Mouse (Mus musculus): ENCODE data around the gene Mob3b.

The Mob3b gene

DNA sequence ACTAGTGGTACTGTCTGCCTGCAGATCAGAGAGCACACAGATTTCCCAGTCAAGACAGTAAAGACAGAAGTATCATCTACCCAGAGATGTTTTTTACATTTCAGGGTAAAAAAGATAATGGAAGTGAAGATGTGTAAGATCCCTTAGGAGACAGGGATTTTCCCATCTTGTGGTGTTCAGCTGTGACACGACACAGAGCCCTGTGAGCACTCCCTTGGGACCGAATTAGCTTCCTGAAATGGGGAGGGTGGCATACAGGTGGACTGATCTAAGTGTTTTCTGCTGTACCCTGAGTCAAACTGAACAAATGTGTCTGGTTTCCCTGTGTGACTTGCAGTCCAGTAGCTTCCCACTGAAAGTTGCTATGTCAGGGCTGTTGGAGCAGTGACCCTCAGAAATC is 42.3 kb downstream of the Mob3b start:
- WGBS: 89% methylated on average over 2 of the region's 2 CpGs

GRCm38 (mm10) chr4:35113516-35114248 is 43.6 kb downstream of the Mob3b start:
- WGBS: 76% methylated on average over 13 of the region's 13 CpGs

DNA sequence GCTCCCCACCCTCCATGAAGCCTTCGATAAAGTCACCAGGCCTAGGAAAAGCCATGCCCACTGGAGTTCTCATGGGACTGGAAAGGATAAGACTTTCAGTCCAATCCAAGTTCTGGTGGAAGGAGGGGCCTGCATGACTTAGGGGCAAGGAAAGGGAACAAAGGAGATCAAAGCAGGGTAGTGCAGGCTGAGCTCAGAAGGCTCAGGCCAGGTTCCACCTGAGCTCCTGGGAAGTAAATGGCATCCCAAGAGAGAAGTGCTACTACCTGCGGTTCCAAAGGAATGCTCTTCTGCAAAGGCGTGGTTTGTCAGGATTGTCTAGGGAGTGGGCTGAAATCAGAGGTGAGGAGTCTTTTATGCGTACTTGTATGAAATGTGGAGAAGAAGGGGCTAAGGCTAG is 44.8 kb downstream of the Mob3b start:
- 90% methylated on average over 4 of the region's 4 CpGs for WGBS

DNA sequence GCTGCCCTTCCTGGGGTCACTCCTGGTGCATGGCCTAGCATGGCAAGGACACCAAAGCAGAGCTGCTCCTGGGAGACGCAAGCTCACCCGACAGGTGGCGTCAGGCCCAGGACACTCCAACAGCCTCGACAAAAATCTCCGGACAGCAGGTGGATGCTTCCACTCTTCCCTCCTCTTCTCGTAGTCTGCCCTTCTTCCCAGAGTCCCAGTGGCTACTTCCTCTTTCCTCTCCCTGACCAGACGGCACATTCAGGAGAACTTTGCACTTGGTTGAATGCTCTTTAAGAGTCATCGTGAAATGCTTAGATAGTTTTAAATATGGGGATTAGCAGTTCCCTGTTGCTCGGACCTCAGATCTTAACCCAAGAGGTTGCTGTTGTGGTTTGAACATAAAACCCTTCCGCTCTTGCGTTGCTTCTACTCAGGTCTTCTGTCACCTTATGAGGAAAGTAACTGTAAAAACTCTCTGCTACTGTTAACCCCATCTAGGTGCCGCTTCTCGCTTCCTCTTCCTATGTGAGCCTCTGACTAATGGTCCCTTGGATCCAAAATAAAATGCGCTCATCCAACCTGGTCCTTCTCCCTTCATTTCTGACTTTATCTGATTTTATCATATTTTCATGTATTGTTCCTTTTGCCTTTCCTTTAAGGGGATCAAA is 52.0 kb downstream of the Mob3b start:
- 85% methylated on average over 14 of the region's 14 CpGs for WGBS

DNA sequence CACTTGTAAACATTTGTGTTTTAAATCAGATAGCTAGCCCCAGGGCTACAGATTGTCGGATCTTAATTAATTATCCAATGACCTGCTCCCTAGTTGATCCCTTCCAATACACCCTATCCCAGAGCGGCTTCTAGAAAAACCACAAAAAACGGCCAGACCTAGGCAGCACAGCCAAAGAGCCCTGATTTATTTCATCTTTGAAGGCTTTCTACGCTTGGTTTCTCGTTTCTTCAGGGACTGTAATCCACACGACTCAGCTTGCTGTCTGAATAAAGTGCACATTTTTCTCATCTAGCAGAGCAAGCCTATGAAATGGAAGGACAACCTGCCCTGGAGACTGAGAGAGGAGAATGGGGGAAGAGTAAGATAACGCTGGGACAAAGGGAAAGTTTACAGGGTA is 56.1 kb downstream of the Mob3b start:
- 83% methylated on average over 7 of the region's 7 CpGs for WGBS

DNA sequence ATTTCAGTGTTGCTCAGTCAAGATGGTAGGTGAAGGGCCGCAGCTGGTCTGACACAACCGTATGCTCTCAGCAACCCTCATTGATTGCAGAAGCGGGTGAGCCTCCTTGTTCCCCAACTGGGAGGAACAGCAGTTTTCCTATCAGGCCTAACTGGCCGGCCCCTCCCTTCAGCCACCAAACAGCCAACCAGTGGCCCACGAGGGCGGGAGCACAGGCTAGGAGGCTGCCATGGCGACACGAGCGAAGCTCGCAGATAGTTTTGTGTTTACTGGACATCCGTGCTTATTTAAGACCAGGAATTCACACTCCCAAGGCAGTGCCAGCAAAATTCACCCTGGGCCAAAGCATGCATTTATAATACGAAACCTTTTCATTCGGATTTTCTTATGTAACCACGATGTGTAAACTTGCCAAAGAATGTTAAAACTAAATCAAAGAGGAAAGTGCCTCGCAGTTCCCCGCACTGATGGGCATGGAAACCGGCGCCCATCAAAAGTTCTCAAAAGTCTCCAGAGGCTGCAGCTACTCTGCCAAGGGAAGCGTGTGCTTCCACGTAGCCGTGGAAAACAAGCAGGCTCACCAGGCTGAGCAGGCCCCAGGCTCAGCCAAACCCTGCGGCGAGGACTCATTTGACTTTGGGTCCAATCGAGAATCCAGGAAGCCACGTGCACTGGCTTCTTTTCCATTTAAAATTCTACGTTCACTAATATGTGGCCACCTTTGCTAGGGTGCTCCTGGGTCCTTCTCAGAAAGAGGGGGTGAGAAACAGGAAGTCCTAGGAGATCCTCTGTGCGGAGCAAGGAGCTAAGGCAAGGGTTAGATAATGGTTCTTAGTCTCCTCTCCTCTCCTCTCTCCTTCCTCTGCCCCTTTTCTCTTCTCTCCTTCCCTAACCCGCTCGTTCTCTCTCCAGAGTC is 57.2 kb downstream of the Mob3b start:
- WGBS: 16% methylated on average over 29 of the region's 29 CpGs

DNA sequence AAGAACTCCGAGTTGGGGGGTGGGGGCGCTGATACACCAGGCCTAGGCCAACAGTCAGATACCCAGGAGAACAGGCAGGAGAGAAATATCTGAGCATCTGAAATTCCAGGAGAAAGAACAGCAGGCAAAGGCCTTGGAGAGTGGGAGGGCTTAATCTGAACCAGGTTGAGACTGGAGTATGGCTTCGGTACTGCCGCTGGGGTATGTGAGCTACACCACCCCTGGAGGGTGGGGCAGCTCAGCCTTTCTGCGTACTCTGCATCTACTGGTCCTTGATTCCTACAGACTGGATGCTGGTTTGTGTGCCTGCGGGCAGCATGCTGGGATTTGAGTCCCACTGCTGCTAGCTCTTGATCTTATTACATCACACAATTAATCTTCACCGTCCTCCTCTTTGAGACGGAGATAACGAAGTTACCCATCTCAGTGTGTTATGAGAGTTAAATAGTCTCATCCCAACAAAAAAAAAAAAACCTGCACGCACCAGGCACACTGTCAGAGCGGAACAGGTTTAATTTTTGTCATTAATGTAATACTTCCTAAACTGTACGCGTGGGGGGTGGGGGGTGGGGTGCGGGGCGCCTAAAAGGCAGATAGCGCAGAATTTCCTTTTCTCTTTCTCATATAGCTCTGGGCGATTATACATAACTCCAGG is 57.9 kb downstream of the Mob3b start:
- WGBS: 19% methylated on average over 17 of the region's 17 CpGs

DNA sequence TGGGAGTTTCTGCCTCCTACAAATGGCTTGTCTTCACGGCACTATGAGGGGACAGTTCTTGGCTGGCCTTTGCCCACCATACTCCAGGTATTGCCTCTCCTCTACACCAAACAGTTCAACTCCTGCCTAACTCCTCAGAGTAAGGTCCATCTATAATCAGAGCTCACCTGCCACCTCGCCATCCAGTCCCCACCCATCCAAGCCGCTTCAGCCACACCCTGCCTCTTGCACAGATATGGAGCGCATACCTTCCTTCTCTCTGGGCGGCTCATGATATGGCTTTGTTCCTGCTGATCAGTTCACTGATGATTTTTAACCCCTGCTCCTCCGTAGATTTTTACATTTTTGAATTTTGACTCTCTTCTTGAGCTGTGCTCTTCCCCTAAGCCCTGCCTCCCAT is 58.7 kb downstream of the Mob3b start:
- WGBS: 98% methylated on average over 6 of the region's 6 CpGs

DNA sequence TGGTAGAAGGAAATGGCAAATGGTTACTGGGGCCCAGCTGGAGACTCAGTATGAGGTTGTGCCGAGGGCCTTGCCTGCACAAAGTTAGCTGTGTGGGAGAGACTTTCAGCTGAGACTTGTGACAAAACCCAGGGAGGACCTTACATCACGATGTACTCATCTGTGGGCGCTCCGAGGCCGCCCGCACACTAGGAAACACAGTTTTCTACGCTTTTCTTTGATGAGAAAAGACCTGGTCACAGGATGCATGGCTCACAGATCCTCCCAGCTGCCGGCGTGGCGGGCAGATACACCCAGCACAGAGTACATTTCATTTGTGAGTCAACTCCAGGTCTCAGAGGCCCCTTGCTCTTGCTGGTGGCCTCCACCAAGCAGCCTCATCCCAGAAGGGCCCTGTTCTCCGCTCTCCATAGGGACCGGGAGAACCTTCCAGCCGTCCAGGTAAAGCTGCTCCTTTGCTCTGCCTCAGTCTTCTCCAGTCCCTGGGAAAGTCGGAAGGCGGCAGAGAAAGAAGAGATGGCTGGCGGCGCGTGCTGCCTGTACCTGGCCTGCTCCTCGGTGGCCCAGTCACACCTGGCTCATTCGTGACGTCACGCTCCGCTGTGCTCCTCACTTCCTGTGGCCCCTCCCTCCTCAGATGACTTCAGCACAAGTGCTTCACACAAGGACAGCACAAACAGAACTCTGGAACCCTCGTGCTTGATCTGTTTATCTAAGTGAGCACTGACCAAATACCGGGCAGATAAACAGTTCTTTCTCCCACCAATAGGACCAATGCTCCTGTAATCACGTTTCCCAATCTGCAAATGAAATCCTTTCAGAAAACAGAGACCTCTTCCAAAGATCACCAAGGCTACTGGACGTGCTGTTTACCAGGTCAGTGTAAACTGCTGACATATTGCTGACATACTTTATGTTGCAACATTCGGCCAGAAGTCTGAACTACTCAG is 60.8 kb downstream of the Mob3b start:
- WGBS: 76% methylated on average over 28 of the region's 28 CpGs

- 92% methylated on average over 3 of the region's 3 CpGs for WGBS
Observed at GRCm38 (mm10) chr4:35092457-35092856, 64.8 kb downstream of the Mob3b start.

GRCm38 (mm10) chr4:35091157-35091784 is 66.0 kb downstream of the Mob3b start:
- WGBS: 86% methylated on average over 13 of the region's 13 CpGs

- WGBS: 64% methylated on average over 14 of the region's 14 CpGs
Observed at GRCm38 (mm10) chr4:35089321-35090316, 67.7 kb downstream of the Mob3b start.

DNA sequence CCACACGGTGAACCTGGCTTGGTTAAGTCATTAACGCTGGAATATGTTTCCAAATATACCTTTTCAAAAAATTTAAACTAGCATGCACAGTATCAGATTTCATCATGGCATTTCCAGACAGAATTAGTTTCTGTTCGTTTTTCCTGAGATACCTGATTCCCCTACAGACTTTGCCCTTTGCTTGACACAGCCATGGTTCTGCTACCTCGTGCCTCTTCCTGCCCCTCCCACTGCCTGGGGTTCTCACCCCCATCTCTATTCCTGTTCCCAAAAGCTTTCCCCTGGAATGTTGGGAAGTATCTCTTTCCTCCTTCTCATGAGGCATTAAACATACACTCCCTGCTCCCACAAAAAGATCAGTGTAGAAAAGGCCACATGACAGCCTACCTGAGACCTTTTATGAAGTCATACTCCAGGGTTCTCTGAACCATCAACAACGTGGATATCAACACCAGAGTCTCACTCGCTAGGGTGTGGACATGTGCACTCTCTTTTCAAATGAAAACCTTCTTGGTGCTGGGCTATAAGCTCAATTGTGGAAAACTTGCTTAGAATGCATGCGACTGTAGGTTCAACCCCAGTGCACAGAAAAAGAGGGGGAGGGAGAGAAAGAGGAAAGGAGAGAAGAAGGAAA is 71.1 kb downstream of the Mob3b start:
- WGBS: 82% methylated on average over 7 of the region's 7 CpGs

- 80% methylated on average over 8 of the region's 8 CpGs for WGBS
Observed at GRCm38 (mm10) chr4:35084060-35084459, 73.2 kb downstream of the Mob3b start.

DNA sequence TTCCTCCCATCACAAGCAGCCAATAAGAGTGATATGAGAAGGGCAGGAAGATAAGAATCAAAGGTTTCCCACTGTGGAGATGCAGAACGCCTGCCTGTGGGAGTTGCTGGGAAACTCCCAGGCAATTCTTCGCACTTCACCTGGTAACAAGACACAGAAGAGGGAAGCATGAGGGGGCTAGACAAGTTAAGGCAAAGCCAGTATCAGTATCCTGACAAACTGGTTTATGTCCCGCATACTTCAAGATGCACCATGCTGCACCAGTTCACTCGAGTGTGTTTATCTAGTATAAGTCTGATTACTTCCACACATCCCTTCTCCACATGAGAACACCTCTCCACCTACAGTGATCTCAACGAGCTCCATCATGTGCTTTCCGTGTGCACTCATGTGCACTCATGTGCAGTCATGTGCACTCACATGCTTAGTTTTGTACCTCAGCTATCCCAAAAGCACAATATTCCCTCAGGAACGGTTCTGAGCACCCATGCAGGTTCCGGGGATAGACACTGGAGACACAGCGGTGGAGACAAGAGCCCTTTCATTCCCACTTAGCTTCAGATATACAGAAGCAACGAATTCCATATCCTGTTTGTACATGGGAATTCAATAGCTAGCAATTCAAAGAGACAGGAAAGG is 74.7 kb downstream of the Mob3b start:
- WGBS: 78% methylated on average over 10 of the region's 10 CpGs

DNA sequence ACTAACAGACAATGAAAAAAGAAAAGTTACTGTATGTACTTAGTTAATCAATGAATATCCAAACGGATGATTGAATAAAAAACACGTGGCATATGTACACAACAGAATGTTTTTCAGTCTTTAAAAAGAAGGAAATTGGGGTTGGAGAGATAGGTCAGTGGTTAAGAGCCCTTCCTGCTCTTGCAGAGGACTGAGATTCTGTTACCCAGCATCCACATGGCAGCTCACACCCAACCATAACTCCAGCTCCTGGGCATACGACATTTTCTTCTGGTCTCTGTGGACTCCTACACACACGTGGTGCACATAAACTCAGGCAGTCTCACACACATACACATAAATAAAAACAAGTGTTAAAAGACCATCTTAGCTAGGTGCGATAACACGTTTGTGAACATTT is 77.0 kb downstream of the Mob3b start:
- WGBS: 91% methylated on average over 6 of the region's 6 CpGs

DNA sequence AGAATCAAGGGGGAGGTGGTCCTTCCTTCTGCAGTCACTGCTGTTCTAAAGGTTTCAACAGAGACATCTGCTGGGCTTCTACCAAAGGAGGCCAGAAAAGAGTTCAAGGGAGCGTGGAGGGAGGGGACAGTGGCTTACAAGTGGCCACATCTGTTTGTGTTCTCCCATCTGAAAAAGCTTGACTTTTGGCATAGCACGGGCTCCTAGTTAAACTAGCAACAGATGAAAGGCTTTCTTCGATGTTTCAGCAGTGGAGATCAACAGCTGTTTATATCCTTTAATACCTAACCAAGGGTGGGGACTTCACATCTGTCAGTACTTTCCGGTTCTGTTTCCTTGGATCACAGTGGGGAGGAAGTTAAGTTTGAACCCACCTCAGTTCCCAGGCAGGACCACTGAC is 88.5 kb downstream of the Mob3b start:
- WGBS: 72% methylated on average over 4 of the region's 4 CpGs

DNA sequence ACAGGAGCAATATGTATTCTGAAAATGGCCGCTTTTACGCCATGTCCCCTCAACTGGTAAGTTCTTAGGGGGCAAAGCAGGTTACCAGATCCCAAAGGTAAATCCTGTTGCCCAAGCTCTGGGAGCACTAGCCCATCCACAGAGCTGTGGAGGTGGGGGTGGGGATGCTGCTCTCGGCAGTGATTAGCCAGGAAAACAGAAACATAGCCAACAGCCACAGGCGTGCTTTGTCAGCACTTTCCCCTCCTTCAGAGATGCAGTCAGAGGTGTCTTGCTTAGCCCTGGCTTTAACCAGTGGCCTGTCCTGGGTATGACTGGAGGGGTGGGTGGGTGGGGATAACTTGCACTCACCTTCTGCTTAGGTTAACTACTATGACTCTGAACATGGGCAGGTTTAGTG is 91.1 kb downstream of the Mob3b start:
- 72% methylated on average over 4 of the region's 4 CpGs for WGBS

All from cerebral cortex, adult 2 months (tissue).